Mouse (Mus musculus) frontal cortex, adult (tissue): ENCODE measurements around the gene Tpmt.

Source experiments
- ATAC-seq: cut with Nextera tagmentation; 2 replicates; pipeline ENCODE4 v1.9.2; 2017; ENCODE audit warnings: mild to moderate bottlenecking, moderate library complexity, mixed read lengths; ENCODE audit not compliant: low TSS enrichment

The Tpmt gene

GRCm38 (mm10) chr13:46979836-46980490 is 64.6 kb downstream of the Tpmt start:
- no peak for ATAC-seq

GRCm38 (mm10) chr13:46976532-46976931 is 68.0 kb downstream of the Tpmt start:
- ATAC-seq: no peak

GRCm38 (mm10) chr13:46975930-46976329 is 68.6 kb downstream of the Tpmt start:
- ATAC-seq: no peak

GRCm38 (mm10) chr13:46975031-46975551 is 69.4 kb downstream of the Tpmt start:
- no peak for ATAC-seq
